Mouse (Mus musculus) ovary, adult 18-20 months (tissue): ENCODE data around the gene St8sia1.

Experiments
- DNase-seq: peaks from one replicate; pipeline ENCODE4 v3.0.0; 2022; ENCODE audit warnings: low spot score, mixed read lengths

Gene St8sia1

GRCm38 (mm10) chr6:142865199-142865598, 99.1 kb downstream of the St8sia1 start:
- DNase-seq = no peak

GRCm38 (mm10) chr6:142863881-142864280, 100.4 kb downstream of the St8sia1 start:
- no peak for DNase-seq

GRCm38 (mm10) chr6:142862265-142862664, 102.0 kb downstream of the St8sia1 start:
- no peak for DNase-seq

GRCm38 (mm10) chr6:142860396-142860795, 103.9 kb downstream of the St8sia1 start:
- DNase-seq = no peak

- DNase-seq = no peak
Observed at GRCm38 (mm10) chr6:142859946-142860345, 104.3 kb downstream of the St8sia1 start.

- DNase-seq = no peak
Observed at GRCm38 (mm10) chr6:142858937-142859336, 105.3 kb downstream of the St8sia1 start.

GRCm38 (mm10) chr6:142856258-142856874, 107.9 kb downstream of the St8sia1 start:
- no peak for DNase-seq

- DNase-seq = no peak
Observed at GRCm38 (mm10) chr6:142855761-142856160, 108.5 kb downstream of the St8sia1 start.

- DNase-seq = no peak
Observed at GRCm38 (mm10) chr6:142852419-142853377, 111.6 kb downstream of the St8sia1 start.

- no peak for DNase-seq
Observed at GRCm38 (mm10) chr6:142850436-142850835, 113.8 kb downstream of the St8sia1 start.

- no peak for DNase-seq
Observed at GRCm38 (mm10) chr6:142849326-142849725, 114.9 kb downstream of the St8sia1 start.

GRCm38 (mm10) chr6:142847914-142848674, 116.2 kb downstream of the St8sia1 start:
- no peak for DNase-seq

GRCm38 (mm10) chr6:142846855-142847254, 117.4 kb downstream of the St8sia1 start:
- no peak for DNase-seq

- DNase-seq = no peak
Observed at GRCm38 (mm10) chr6:142845066-142845465, 119.2 kb downstream of the St8sia1 start.

- DNase-seq = no peak
Observed at GRCm38 (mm10) chr6:142844061-142844460, 120.2 kb downstream of the St8sia1 start.

- DNase-seq = no peak
Observed at GRCm38 (mm10) chr6:142838501-142838900, 125.8 kb downstream of the St8sia1 start.

- DNase-seq = no peak
Observed at GRCm38 (mm10) chr6:142837326-142837725, 126.9 kb downstream of the St8sia1 start.

GRCm38 (mm10) chr6:142835726-142836125, 128.5 kb downstream of the St8sia1 start:
- no peak for DNase-seq

- no peak for DNase-seq
Observed at GRCm38 (mm10) chr6:142834911-142835310, 129.3 kb downstream of the St8sia1 start.

GRCm38 (mm10) chr6:142831706-142832105, 132.5 kb downstream of the St8sia1 start:
- no peak for DNase-seq

GRCm38 (mm10) chr6:142831243-142831642, 133.0 kb downstream of the St8sia1 start:
- no peak for DNase-seq

GRCm38 (mm10) chr6:142830221-142830620, 134.0 kb downstream of the St8sia1 start:
- no peak for DNase-seq
